In genomic region chr8:108286117-108286516, GRCm38 (mm10) we compare ENCODE assay signal across 17 mouse cellular contexts.
DNase-seq lines count a peak whose midpoint lies in the region; ATAC-seq and TF ChIP-seq lines count a peak whose summit lies in the region.
"Had no signal": no experiment of that assay in that cellular context is flagged by ENCODE, and none has a peak within 500 bp of the region (broad histone marks: within the 10 kb centered on the region; RNA-seq: fewer than 3 reads in every experiment).

No protein-coding gene starts in this region.

- no peak overlapping the region for H3K4me3 ChIP-seq in forebrain, postnatal 0 days (ENCODE audit: low read depth, low read length)
- H3K4me3 ChIP-seq: embryonic facial prominence, embryonic 12.5 days; hindbrain, embryonic 13.5 days; limb, embryonic 15.5 days; neural tube, embryonic 12.5 days had no signal

- WGBS in forebrain, postnatal 0 days = 24% methylated on average over 5 of the region's 5 CpGs

- peak; percentile 18 to 35 for DNase-seq in layer of hippocampus, postnatal 10 days (ENCODE audit: low spot score in 2 of 2)
- no peak for DNase-seq in layer of hippocampus, postnatal 36 days
- DNase-seq in thymus, postnatal 0 days (ENCODE audit: low spot score) = peak; percentile 3
- DNase-seq in thymus, adult 18-20 months = no peak
- peak; percentile 81 for DNase-seq in forebrain, postnatal 0 days
- DNase-seq in embryo, embryonic 10.5 days (ENCODE audit: low spot score) = no peak
- no peak for DNase-seq in lung, postnatal 10 days
- DNase-seq: cerebellum, adult 9-10 months; gastrocnemius, postnatal 36 days; kidney, adult 8-10 months; kidney, postnatal 25 days; layer of hippocampus, adult 9-11 months; lung, postnatal 14 days had no signal

- H3K36me3 ChIP-seq in forebrain, postnatal 0 days (ENCODE audit: insufficient read depth) = no peaks in the 10 kb centered on the region
- H3K36me3 ChIP-seq: embryonic facial prominence, embryonic 12.5 days; hindbrain, embryonic 13.5 days; limb, embryonic 15.5 days; neural tube, embryonic 12.5 days had no signal

- TF ChIP-seq CTCF in forebrain, postnatal 0 days (IDR thresholded peaks at IDR 0.05; ENCODE audit: low read depth) = no peak

- H3K27ac ChIP-seq in forebrain, postnatal 0 days (ENCODE audit: low read depth, low read length) = no peak overlapping the region
- H3K27ac ChIP-seq: embryonic facial prominence, embryonic 12.5 days; hindbrain, embryonic 13.5 days; limb, embryonic 15.5 days; neural tube, embryonic 12.5 days had no signal

- ATAC-seq in forebrain, postnatal 0 days = peak; percentile 71

- no peak overlapping the region for H3K4me2 ChIP-seq in forebrain, postnatal 0 days (ENCODE audit: low read depth)
- H3K4me2 ChIP-seq: embryonic facial prominence, embryonic 12.5 days; hindbrain, embryonic 13.5 days; limb, embryonic 15.5 days; neural tube, embryonic 12.5 days had no signal

- no peaks in the 10 kb centered on the region for H3K4me1 ChIP-seq in forebrain, postnatal 0 days (ENCODE audit: insufficient read depth)
- H3K4me1 ChIP-seq: limb, embryonic 15.5 days had no signal

- peaks cover 16% of the 10 kb centered on the region for H3K27me3 ChIP-seq in forebrain, postnatal 0 days (ENCODE audit: insufficient read depth, low read length)
- H3K27me3 ChIP-seq: embryonic facial prominence, embryonic 12.5 days; limb, embryonic 15.5 days; neural tube, embryonic 12.5 days had no signal

- no peaks in the 10 kb centered on the region for H3K9me3 ChIP-seq in forebrain, postnatal 0 days (ENCODE audit: low read length)
- H3K9me3 ChIP-seq: embryonic facial prominence, embryonic 12.5 days; hindbrain, embryonic 13.5 days; limb, embryonic 15.5 days; neural tube, embryonic 12.5 days had no signal

- H3K9ac ChIP-seq in forebrain, postnatal 0 days = no peak overlapping the region
- H3K9ac ChIP-seq: embryonic facial prominence, embryonic 12.5 days; hindbrain, embryonic 13.5 days; limb, embryonic 15.5 days; neural tube, embryonic 12.5 days had no signal

Comparison
In these comparisons a context has a peak if more than half of its experiments do, and no peak if none do; other contexts are left out.
1. DNase-seq: peak in layer of hippocampus, postnatal 10 days (2 of 2), thymus, postnatal 0 days (single experiment) and forebrain, postnatal 0 days (single experiment); none in layer of hippocampus, postnatal 36 days (0 of 2), thymus, adult 18-20 months (0 of 2), embryo, embryonic 10.5 days (single experiment) and lung, postnatal 10 days (single experiment).